Mouse (Mus musculus): ENCODE results near the gene Golga1.
"Not testable (repeated sequence)": the region's sequence is repeated elsewhere in the genome, so short reads cannot be mapped to it uniquely, and the experiment has no call there.

The Golga1 gene

GRCm38 (mm10) chr2:39065400-39065987 is at the start of gene Golga1:
Gene Golga1, minus strand, starts transcription at chr2:39065541.
- DNase-seq (ENCODE audit: extremely low spot score), result peak; percentile 88

GRCm38 (mm10) chr2:39114093-39114492 is 48.8 kb upstream of the Golga1 start:
- no peak for DNase-seq (ENCODE audit: extremely low spot score)

DNA sequence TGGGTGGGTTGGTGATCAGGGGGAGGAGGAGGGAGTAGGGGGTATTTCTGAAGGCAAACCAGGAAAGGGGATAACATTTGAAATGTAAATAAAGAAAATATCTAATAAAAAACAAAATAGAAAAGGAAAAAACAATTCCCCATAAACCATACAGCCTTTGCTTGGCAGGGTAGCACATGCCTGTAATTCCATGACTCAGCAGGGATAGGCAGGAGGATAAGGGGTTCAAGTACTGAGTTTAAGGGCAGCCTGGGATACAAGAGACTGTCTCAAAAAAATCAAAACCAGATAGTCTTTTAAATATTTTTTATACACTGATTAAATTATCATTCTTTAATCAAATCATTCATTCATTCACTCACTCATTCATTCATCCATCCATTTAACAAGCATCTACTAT is 45.2 kb upstream of the Golga1 start:
- no peak for DNase-seq (ENCODE audit: extremely low spot score)

DNA sequence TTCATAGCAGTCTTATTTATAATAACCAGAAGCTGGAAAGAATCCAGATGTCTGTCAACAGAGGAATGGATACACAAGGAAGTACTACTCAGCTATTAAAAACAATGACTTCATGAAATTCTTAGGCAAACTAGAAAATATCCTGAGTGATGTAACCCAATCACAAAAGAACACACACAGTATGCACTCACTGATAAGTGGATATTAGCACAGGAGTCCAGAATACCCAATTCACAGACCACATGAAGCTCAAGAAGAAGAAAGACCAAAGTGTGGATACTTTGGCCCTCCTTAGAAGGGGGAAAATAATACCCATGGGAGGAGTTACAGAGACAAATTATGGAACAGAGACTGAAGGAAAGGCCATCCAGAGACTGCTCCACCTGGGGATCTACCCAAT is 44.4 kb upstream of the Golga1 start:
- not testable (repeated sequence) for DNase-seq (ENCODE audit: extremely low spot score)

- DNase-seq (ENCODE audit: extremely low spot score), result not testable (repeated sequence)
Observed at GRCm38 (mm10) chr2:39099951-39100350, 34.6 kb upstream of the Golga1 start.

- no peak for DNase-seq (ENCODE audit: extremely low spot score)
Observed at GRCm38 (mm10) chr2:39097993-39098392, 32.7 kb upstream of the Golga1 start.

DNA sequence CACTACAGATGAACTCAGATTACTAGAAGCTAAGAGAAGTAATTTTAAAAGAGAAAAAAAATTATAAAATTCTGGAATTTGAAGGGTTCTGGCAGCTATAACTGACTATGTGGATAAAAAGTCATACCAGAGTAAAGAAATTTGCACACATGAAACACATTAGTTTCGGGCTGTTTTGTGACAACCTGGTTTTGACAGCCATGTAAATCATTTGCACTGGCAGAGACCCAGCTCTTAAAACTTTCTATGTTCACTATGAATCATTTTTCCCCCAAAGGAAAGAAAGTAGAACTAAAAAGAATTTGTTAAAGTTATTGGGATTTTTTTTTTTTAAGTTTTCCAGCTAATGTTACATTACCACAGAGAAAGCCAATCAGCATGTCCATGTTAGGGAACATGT is 26.6 kb upstream of the Golga1 start:
- no peak for DNase-seq (ENCODE audit: extremely low spot score)

GRCm38 (mm10) chr2:39082706-39083105 is 17.4 kb upstream of the Golga1 start:
- no peak for DNase-seq (ENCODE audit: extremely low spot score)

DNA sequence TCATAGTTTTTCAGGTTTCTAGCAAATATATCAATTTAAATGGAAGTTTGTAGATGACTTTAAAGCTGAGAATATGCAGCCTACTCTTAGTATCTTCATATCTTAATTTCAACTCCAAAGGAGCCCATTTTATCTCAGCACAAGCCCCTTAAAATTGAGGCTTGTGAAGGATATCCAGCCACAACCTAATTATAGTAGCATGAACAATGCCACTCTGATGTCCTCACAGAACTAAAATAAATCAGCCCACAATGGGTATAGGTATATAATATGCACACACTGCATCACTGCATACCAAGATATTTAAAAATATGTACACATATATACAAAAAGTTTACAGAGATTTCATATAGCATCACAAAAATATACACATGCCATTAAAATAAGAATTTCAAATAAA is 5.3 kb upstream of the Golga1 start:
- no peak for DNase-seq (ENCODE audit: extremely low spot score)

GRCm38 (mm10) chr2:39069096-39069495 is 3.8 kb upstream of the Golga1 start:
- no peak for DNase-seq (ENCODE audit: extremely low spot score)

- no peak for DNase-seq (ENCODE audit: extremely low spot score)
Observed at GRCm38 (mm10) chr2:39064687-39065399, 498 bp downstream of the Golga1 start.

- DNase-seq (ENCODE audit: extremely low spot score), result no peak
Observed at GRCm38 (mm10) chr2:39048515-39048914, 16.8 kb downstream of the Golga1 start.

DNA sequence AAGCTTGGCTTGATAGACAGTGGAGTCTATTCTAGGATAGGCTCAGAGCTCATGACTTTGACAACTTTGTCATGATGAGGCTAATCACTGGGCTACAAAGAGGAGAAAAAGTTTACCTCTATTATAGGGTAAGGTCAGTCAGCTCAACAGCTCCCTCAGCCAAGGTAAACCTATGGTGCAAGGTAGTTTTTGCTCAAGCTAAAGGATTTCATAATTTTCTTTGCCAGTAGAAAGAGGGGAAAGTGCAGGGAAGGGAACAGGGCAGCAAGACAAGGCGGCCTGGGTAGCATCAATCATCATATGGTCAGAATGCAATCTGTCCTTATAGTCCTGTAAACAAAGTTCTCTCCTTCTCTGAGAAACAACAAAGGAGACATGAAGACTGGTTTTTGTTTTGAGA is 25.1 kb downstream of the Golga1 start:
- no peak for DNase-seq (ENCODE audit: extremely low spot score)

DNA sequence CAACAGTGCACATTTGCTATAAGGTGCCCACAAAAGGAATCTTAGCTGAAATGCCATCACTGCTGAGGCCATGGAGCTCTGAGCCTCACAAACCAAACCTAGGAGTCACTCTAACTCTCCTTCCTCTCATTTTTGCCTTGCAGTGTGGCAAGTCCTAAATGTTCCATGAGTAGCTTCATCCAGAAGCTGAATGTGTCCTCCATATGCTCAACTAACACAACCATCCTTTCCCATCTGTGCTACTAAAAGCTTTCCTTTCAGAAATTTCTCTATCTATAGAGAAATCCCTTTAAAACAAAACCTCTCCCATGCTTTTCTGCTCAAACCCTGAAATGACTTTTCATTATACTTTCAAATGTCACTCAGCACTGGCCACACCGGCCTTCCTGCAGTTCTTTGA is 33.7 kb downstream of the Golga1 start:
- no peak for DNase-seq (ENCODE audit: extremely low spot score)

DNA sequence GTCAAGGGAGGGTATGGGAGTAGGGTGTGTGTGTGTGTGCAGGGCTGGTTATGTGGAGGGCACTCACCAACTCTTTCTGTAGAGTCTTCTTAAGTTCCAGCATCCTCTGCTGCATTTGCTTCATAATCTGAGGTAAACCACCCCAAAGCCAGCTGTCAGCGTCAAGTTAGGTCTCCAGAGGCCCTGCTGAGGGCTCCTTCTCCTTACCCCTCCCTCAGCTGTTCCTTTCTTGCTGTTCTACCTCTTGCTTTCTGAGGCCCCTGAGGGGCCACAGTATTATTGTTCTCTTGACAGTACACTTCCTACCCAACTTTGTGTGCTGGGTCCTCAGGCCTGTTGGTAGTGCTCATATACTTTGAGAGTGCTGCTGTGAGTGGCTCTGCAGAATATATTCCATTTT is 45.3 kb downstream of the Golga1 start:
- no peak for DNase-seq (ENCODE audit: extremely low spot score)

DNA sequence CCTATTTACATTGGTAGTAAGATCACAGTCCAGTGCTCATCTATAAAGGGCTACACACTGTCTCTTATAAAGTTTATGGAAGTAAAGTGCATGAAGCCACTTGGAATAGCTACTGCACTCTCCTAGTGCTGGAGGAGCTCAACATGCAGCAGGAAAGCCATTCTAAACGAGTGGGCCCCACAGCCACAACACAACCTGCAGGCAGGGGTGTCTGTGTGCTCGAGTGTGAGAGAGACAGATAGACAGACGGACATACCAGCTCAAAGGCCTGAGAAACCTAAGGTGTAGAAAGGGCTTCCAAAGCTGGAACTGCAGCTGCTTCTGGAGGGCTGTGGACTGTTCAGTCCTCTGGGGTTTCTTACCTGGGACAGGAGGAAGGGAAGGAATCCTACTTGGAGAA is 48.8 kb downstream of the Golga1 start:
- no peak for DNase-seq (ENCODE audit: extremely low spot score)

- no peak for DNase-seq (ENCODE audit: extremely low spot score)
Observed at GRCm38 (mm10) chr2:39012768-39013279, 52.5 kb downstream of the Golga1 start.

GRCm38 (mm10) chr2:39011971-39012370 is 53.4 kb downstream of the Golga1 start:
- DNase-seq (ENCODE audit: extremely low spot score), result no peak

DNA sequence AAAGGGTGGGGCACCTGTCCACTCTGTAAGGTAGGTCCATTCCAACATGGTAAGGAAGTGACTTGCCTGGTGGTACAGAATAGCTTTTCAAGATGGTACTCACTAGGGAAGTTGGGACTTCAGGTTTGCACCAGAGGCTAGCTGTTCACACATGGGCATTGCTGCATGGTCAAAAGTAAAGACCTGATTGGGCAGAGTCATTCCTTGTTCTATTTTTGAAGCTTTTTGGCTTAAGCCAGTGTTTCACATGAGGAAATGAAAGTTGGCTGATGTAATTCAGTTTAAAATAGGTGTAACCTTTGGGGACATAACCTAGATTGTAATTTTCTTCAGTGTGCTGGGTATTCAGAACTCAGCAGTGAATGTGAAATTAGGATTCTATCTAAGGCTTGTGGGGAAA is 54.1 kb downstream of the Golga1 start:
- DNase-seq (ENCODE audit: extremely low spot score), result no peak

GRCm38 (mm10) chr2:39010144-39010543 is 55.2 kb downstream of the Golga1 start:
- DNase-seq (ENCODE audit: extremely low spot score), result not testable (repeated sequence)

DNA sequence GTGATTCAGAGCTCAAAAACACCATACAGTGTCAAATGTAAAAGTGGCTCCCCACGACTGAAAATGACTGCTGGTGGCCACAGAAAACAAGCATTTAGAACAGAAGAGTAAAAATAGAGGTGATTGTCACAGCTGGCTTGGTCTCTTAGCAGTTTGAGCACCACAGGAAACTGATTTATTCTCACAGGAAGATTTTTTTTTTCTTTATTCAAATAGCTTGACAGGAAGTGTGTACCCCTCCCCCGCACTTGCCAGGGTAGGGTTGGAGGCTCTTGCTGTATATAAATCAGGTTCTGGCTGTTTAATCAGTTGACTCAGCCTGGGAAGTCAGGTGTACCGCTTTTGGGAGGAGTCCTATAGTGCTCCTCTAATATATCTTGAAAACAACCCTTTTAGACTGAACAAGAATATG is 56.4 kb downstream of the Golga1 start:
- no peak for DNase-seq (ENCODE audit: extremely low spot score)

DNA sequence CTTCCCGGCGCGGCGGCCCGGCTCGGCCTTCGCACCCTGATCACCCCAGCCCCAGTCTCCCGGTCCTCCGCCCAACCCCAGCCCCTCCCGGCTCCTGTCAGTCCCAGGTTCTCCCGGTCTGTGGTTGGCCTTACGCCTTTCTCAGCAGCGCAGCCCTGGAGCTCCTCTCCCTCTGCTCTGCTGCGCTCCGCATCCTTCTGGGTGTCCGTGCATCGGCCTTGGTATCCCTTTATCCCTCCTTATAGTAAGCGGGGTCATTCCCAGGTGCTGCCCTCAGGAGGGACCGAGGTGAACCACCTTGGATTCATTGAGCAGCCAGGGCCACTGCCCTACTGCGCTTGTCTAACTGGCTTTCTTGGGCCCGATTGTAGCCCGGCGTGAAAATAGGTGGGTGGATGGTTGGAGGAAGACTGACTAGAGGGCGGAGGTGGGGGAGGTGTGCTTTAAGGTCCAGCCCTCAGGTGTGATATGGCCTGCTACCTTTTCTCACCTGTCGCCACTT is 56.9 kb downstream of the Golga1 start:
- no peak for DNase-seq (ENCODE audit: extremely low spot score)

DNA sequence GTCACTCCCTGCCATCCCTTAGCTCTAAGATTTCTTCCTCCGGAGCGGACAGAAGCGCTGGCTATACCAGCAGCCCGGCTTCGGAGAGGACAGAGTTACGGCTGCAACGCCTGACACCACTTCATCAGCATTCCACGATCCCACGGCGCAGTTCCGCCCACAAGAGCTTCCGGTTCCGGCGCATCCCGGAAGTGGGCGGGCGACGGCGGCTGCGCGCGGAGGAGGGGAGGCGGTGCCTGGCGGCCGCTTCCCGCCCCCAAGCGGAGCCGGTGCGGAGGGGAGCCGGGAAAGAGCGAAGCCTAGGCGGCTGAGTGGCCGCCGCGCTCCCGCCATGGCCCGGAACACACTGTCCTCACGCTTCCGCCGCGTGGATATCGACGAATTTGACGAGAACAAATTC is 57.5 kb downstream of the Golga1 start:
- DNase-seq (ENCODE audit: extremely low spot score), result peak; percentile 93
